Mouse (Mus musculus): ENCODE data around the gene Dmwd. TPM values are rescaled to one million over a fixed set of nuclear protein-coding genes. Genes with fewer than 3 reads are reported as not detected.

The Dmwd gene
- total RNA-seq, 2 experiments from 2014 or later, result 1.5 to 4.4 TPM

DNA sequence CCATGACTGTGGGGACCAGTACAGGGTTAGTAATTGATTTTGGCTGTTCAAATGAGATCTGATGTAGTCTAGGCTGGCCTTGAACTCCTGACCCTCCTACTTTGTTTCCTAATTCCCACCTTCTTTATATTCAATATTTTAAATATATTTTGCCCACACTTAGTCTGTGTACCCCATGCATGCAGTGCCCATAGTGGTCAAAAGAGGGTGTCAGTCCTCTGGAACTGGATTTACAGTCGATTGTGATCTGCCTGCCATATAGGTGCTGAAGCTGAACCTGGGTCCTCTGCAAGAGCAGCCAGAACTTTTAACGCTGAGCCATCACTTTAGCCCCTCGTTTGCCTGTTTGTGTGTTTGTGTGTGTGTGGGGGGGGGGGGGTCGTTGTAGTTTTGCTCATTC is 54.6 kb downstream of the Dmwd start:
- 0 out of 2 replicates have a peak, but pooled peaks have one; percentile 32 for ATAC-seq (replicated peaks; ENCODE audit: poor library complexity)

DNA sequence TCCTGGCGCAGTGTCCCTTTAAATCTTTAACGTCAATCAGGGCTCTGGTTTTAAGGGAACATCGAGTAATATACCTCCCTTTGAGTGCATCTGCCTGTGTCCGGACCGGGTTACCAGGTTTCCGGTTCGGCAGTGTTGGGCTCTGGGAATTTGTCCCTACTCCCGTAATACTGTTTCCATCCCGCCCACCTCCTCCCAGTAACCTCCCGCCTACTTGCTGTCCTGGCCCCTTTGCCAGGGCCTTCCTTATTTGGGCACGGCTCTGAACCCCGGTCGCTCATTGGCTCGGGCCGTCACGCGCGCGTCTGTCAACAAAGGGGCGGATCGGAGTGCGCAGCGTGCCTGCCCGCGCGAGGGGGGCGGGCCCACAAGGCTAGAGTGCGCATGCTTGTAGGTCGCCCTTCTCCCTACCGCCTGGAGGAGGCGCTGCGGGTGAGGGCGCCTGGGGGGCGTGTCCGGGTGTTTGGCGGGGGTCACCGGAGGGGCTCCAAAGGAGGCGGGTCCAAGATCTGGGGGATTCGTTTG is 55.4 kb downstream of the Dmwd start:
- peak; percentile 99 for ATAC-seq (replicated peaks; ENCODE audit: poor library complexity)

Other genes with a start within 250 kb of the Dmwd start
- 0.15 and 0.44 TPM in 2 replicates for gene Mill2, start 236.3 kb upstream of the Dmwd start, total RNA-seq (2015)
- 0.75 TPM in 1 of 2 replicates, not detected in the other for gene Mill2, start 236.3 kb upstream of the Dmwd start, total RNA-seq (2017)
- gene Pglyrp1, start 204.9 kb upstream of the Dmwd start, total RNA-seq (2015), result 264 and 265 TPM in 2 replicates
- gene Pglyrp1, start 204.9 kb upstream of the Dmwd start, total RNA-seq (2017), result 31.3 and 35.6 TPM in 2 replicates
- gene Ccdc61, start 165.8 kb upstream of the Dmwd start, total RNA-seq (2015), result 11.9 and 14.1 TPM in 2 replicates
- gene Ccdc61, start 165.8 kb upstream of the Dmwd start, total RNA-seq (2017), result 11.3 and 17.0 TPM in 2 replicates
- not detected in 2 replicates for gene Nova2, start 150.3 kb upstream of the Dmwd start, total RNA-seq (2015)
- gene Nova2, start 150.3 kb upstream of the Dmwd start, total RNA-seq (2017), result not detected in 2 replicates
- gene Nanos2, start 88.8 kb upstream of the Dmwd start, total RNA-seq (2015), result not detected in 2 replicates
- not detected in 2 replicates for gene Nanos2, start 88.8 kb upstream of the Dmwd start, total RNA-seq (2017)
- gene Mypop, start 85.0 kb upstream of the Dmwd start, total RNA-seq (2015), result 0.17 TPM in 1 of 2 replicates, not detected in the other
- gene Mypop, start 85.0 kb upstream of the Dmwd start, total RNA-seq (2017), result not detected in 2 replicates
- gene Irf2bp1, start 72.2 kb upstream of the Dmwd start, total RNA-seq (2015), result 16.4 and 16.8 TPM in 2 replicates
- gene Irf2bp1, start 72.2 kb upstream of the Dmwd start, total RNA-seq (2017), result 12.5 and 13.1 TPM in 2 replicates
- gene Foxa3, start 52.7 kb upstream of the Dmwd start, total RNA-seq (2015), result not detected in 2 replicates
- gene Foxa3, start 52.7 kb upstream of the Dmwd start, total RNA-seq (2017), result not detected in 2 replicates
- 58.1 and 74.7 TPM in 2 replicates for gene Sympk, start 51.9 kb upstream of the Dmwd start, total RNA-seq (2015)
- 44.9 and 48.6 TPM in 2 replicates for gene Sympk, start 51.9 kb upstream of the Dmwd start, total RNA-seq (2017)
- gene Rsph6a, start 21.5 kb upstream of the Dmwd start, total RNA-seq (2015), result not detected in 2 replicates
- gene Rsph6a, start 21.5 kb upstream of the Dmwd start, total RNA-seq (2017), result 0.61 TPM in 1 of 2 replicates, not detected in the other
- 0.78 and 1.9 TPM in 2 replicates for gene Dmpk, start 7.6 kb downstream of the Dmwd start, total RNA-seq (2015)
- 0.84 TPM in 1 of 2 replicates, not detected in the other for gene Dmpk, start 7.6 kb downstream of the Dmwd start, total RNA-seq (2017)
- 2.8 and 3.9 TPM in 2 replicates for gene Six5, start 18.4 kb downstream of the Dmwd start, total RNA-seq (2015)
- gene Six5, start 18.4 kb downstream of the Dmwd start, total RNA-seq (2017), result 2.3 and 2.4 TPM in 2 replicates
- 0.24 and 0.57 TPM in 2 replicates for gene Gm4969, start 42.1 kb downstream of the Dmwd start, total RNA-seq (2015)
- 0.03 and 0.42 TPM in 2 replicates for gene Gm4969, start 42.1 kb downstream of the Dmwd start, total RNA-seq (2017)
- 2.0 and 2.1 TPM in 2 replicates for gene Fbxo46, start 43.6 kb downstream of the Dmwd start, total RNA-seq (2015)
- gene Fbxo46, start 43.6 kb downstream of the Dmwd start, total RNA-seq (2017), result 4.2 and 5.0 TPM in 2 replicates
- gene Qpctl, start 73.1 kb downstream of the Dmwd start, total RNA-seq (2015), result 6.5 and 6.9 TPM in 2 replicates
- 3.4 and 5.6 TPM in 2 replicates for gene Qpctl, start 73.1 kb downstream of the Dmwd start, total RNA-seq (2017)
- gene Snrpd2, start 73.5 kb downstream of the Dmwd start, total RNA-seq (2015), result 106 and 117 TPM in 2 replicates
- gene Snrpd2, start 73.5 kb downstream of the Dmwd start, total RNA-seq (2017), result 78.6 and 83.9 TPM in 2 replicates
- gene Gipr, start 89.9 kb downstream of the Dmwd start, total RNA-seq (2015), result not detected in 2 replicates
- gene Gipr, start 89.9 kb downstream of the Dmwd start, total RNA-seq (2017), result not detected in 2 replicates
- gene Eml2, start 100.2 kb downstream of the Dmwd start, total RNA-seq (2015), result 4.3 and 5.5 TPM in 2 replicates
- 8.0 and 15.1 TPM in 2 replicates for gene Eml2, start 100.2 kb downstream of the Dmwd start, total RNA-seq (2017)
- 0.12 TPM in 1 of 2 replicates, not detected in the other for gene Gpr4, start 136.3 kb downstream of the Dmwd start, total RNA-seq (2015)
- gene Gpr4, start 136.3 kb downstream of the Dmwd start, total RNA-seq (2017), result not detected in 2 replicates
- gene Opa3, start 152.1 kb downstream of the Dmwd start, total RNA-seq (2015), result 12.4 and 16.1 TPM in 2 replicates
- gene Opa3, start 152.1 kb downstream of the Dmwd start, total RNA-seq (2017), result 19.9 and 25.0 TPM in 2 replicates
- 46.7 and 49.6 TPM in 2 replicates for gene Vasp, start 195.6 kb downstream of the Dmwd start, total RNA-seq (2015)
- gene Vasp, start 195.6 kb downstream of the Dmwd start, total RNA-seq (2017), result 71.0 and 73.0 TPM in 2 replicates
- 0.20 TPM in 1 of 2 replicates, not detected in the other for gene Ppm1n, start 203.8 kb downstream of the Dmwd start, total RNA-seq (2015)
- gene Ppm1n, start 203.8 kb downstream of the Dmwd start, total RNA-seq (2017), result not detected in 2 replicates
- not detected in 2 replicates for gene Rtn2, start 206.4 kb downstream of the Dmwd start, total RNA-seq (2015)
- not detected in 2 replicates for gene Rtn2, start 206.4 kb downstream of the Dmwd start, total RNA-seq (2017)
- 18.2 and 28.4 TPM in 2 replicates for gene Fosb, start 233.8 kb downstream of the Dmwd start, total RNA-seq (2015)
- 12.7 and 13.2 TPM in 2 replicates for gene Fosb, start 233.8 kb downstream of the Dmwd start, total RNA-seq (2017)

All from megakaryocyte progenitor cell, adult 5-6 weeks (primary cell).